Mouse (Mus musculus) C2C12 (cell line): ENCODE measurements around the gene Slc30a2. TPM values are rescaled to one million over a fixed set of nuclear protein-coding genes. Genes with fewer than 3 reads are reported as not detected.

Experiments used
- H3K27me3 ChIP-seq: one replicate; pipeline ENCODE4 v1.6.1; 2011; ENCODE audit not compliant: control insufficient read depth, insufficient read depth, insufficient read length
- H3K36me3 ChIP-seq: one replicate; pipeline ENCODE4 v1.6.1; 2011; ENCODE audit not compliant: control insufficient read depth, insufficient read depth
- H3K4me3 ChIP-seq: one replicate; pipeline ENCODE4 v1.5.1; 2011; ENCODE audit warnings: mild to moderate bottlenecking, control low read depth; ENCODE audit not compliant: poor library complexity, insufficient read depth, severe bottlenecking
- H3K79me2 ChIP-seq: one replicate; pipeline ENCODE4 v1.6.1; 2011; ENCODE audit not compliant: control insufficient read depth, insufficient read depth
- H3K79me3 ChIP-seq: one replicate; pipeline ENCODE4 v1.6.1; 2011; ENCODE audit warnings: low read depth, control low read depth
- H3ac ChIP-seq: one replicate; pipeline ENCODE3; 2011; ENCODE audit warnings: low read depth; ENCODE audit not compliant: control insufficient read depth, insufficient read length
- CEBPB ChIP-seq: IDR thresholded peaks from one replicate; pipeline ENCODE4 v1.6.1; 2011; ENCODE audit warnings: low read depth, mild to moderate bottlenecking, control low read depth, moderate library complexity
- CTCF ChIP-seq: IDR thresholded peaks from one replicate; pipeline ENCODE4 v1.5.1; 2011; ENCODE audit not compliant: control insufficient read depth, insufficient read depth, insufficient read length
- FOSL1 ChIP-seq: IDR thresholded peaks from one replicate; pipeline ENCODE4 v1.8.0; 2011; ENCODE audit warnings: mild to moderate bottlenecking, low read length; ENCODE audit not compliant: poor library complexity, insufficient read depth, severe bottlenecking
- MAX ChIP-seq: IDR thresholded peaks from one replicate; pipeline ENCODE4 v1.6.1; 2011; ENCODE audit warnings: mild to moderate bottlenecking, control low read depth
- MYOD1 ChIP-seq: IDR thresholded peaks from one replicate; pipeline ENCODE4 v1.6.1; 2011; ENCODE audit warnings: low read depth; ENCODE audit not compliant: control insufficient read depth, insufficient read length
- MYOG ChIP-seq: IDR thresholded peaks from one replicate; pipeline ENCODE4 v1.6.1; 2011; ENCODE audit not compliant: control insufficient read depth, insufficient read length; ENCODE audit errors: extremely low read depth
- USF1 ChIP-seq: IDR thresholded peaks from one replicate; pipeline ENCODE4 v1.6.1; 2011; ENCODE audit warnings: low read depth, mild to moderate bottlenecking, control low read depth, moderate library complexity
- polyA plus RNA-seq: library from polyadenylated mRNA; unstranded; fragments of >200 nt; fragmentation: generic; extraction: Trizol; gene quantifications from one replicate; pipeline ENCODE4 v1.2.1, GENCODE M21; 2012; ENCODE audit warnings: missing spikeins

Gene Slc30a2
- polyA plus RNA-seq, 1 experiment, result not detected

DNA sequence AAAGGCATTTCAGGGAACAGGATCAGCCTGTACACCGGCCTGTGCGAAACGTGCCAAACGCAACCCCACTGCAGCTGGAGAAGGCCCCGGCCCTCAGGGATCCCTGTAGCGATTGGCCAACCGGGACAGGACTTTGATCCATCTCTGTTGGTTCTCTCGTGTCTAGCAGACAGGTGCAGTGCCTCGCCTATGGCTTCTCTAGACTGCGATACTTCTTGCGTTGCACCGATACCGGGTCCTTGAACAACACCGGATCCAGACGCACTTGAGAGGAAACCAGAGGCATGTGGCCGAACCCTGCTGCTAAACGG lies 14.4 kb downstream of the Slc30a2 start:
- H3ac ChIP-seq, result no peak overlapping the region

DNA sequence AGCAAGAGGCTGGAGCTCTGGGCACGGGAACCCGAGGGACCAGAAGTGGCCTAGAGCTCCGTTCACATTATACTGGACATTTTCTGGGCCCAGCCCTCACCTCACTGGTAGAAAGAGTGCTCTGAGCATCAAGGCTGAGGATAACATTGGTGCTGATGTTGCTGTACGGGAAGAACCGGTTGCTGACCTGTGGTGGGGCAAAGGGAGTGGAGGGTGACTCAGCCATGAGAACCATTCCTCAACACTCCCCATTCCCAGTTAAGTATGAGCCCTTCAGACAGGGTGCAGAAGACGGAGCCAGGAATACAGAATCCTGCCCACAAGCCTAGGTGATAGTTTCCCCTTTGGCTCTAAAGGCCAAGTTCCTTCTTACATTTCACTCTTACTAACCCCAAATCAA lies 16.7 kb downstream of the Slc30a2 start:
- H3ac ChIP-seq, result no peak overlapping the region
- no peaks in the 10 kb centered on the region for H3K79me2 ChIP-seq
- TF ChIP-seq MYOD1, result no peak
- no peak for TF ChIP-seq MYOG
- TF ChIP-seq CTCF, result no peak
- no peak for TF ChIP-seq CEBPB
- TF ChIP-seq FOSL1, result no peak
- no peak for TF ChIP-seq MAX
- TF ChIP-seq USF1, result no peak
- H3K4me3 ChIP-seq, result no peak overlapping the region
- H3K36me3 ChIP-seq, result no peaks in the 10 kb centered on the region
- peaks cover 6% of the 10 kb centered on the region for H3K27me3 ChIP-seq
- no peaks in the 10 kb centered on the region for H3K79me3 ChIP-seq

More for the DNA sequence above, 14.4 kb downstream of the Slc30a2 start:
- H3K27me3 ChIP-seq, result peaks cover 6% of the 10 kb centered on the region
- no peaks in the 10 kb centered on the region for H3K36me3 ChIP-seq
- no peak overlapping the region for H3K4me3 ChIP-seq
- no peak for TF ChIP-seq CTCF
- TF ChIP-seq MYOD1, result no peak
- TF ChIP-seq CEBPB, result no peak
- no peaks in the 10 kb centered on the region for H3K79me2 ChIP-seq
- no peaks in the 10 kb centered on the region for H3K79me3 ChIP-seq

DNA sequence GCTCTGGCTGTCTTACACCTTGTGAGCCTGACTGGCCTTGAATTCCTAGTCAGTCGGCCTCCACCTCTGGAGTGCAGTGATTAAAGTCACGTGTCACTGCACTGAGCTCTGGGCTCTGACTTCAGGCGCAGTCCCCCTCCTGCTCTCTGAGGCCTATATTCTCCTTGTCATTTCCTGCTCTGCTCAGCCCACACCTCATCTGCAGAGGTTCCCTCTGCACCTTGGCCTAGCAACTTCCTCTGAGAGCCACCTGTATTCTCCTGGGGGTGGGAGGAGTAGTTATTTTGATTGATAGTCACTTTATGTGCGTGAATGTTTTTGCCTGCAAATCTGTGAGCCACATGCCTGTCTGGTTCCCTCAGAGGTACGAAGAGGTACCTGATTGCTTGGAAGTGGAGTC lies 18.2 kb downstream of the Slc30a2 start:
- H3K4me3 ChIP-seq, result no peak overlapping the region
- TF ChIP-seq USF1 (no peak), FOSL1 (no peak), MYOD1 (no peak), MAX (no peak), MYOG (no peak), CEBPB (no peak), CTCF (no peak)
- H3K36me3 ChIP-seq, result no peaks in the 10 kb centered on the region
- no peak overlapping the region for H3ac ChIP-seq
- H3K27me3 ChIP-seq, result peaks cover 21% of the 10 kb centered on the region
- H3K79me3 ChIP-seq, result no peaks in the 10 kb centered on the region
- no peaks in the 10 kb centered on the region for H3K79me2 ChIP-seq

GRCm38 (mm10) chr4:134362124-134362523 lies 19.1 kb downstream of the Slc30a2 start:
- H3K79me2 ChIP-seq, result no peaks in the 10 kb centered on the region
- no peaks in the 10 kb centered on the region for H3K79me3 ChIP-seq
- no peaks in the 10 kb centered on the region for H3K36me3 ChIP-seq
- no peak for TF ChIP-seq CEBPB
- TF ChIP-seq MAX, result no peak
- TF ChIP-seq FOSL1, result no peak
- no peak for TF ChIP-seq CTCF
- TF ChIP-seq USF1, result no peak
- TF ChIP-seq MYOD1, result no peak
- H3K27me3 ChIP-seq, result peaks cover 28% of the 10 kb centered on the region
- no peak overlapping the region for H3K4me3 ChIP-seq
- no peak overlapping the region for H3ac ChIP-seq

DNA sequence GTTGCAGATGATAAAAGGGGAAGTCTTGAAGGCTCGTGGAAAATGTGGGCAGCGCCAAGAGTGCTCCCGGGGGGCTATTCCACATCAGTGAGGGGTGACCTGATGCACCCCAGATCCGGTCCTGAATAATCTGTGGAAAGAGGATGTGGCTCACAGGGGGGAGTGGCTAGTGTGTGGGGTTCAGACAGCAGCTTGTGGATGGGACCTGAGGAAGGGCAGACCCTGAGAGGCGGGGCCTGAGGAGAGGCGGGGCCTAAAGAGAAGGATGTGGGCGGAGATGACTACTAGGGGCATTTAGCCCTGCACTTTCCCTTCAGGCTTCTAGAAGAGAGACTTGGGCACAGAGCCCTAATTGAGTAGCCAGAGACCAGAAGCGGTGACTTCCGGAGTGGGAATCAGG lies 19.6 kb downstream of the Slc30a2 start:
- Histone ChIP-seq H3ac (no peak overlapping the region), H3K27me3 (peaks cover 29% of the 10 kb centered on the region), H3K36me3 (no peaks in the 10 kb centered on the region), H3K79me3 (no peaks in the 10 kb centered on the region), H3K4me3 (no peak overlapping the region), H3K79me2 (no peaks in the 10 kb centered on the region)
- TF ChIP-seq CTCF (no peak), MYOD1 (no peak), USF1 (no peak), MAX (no peak), CEBPB (no peak), MYOG (no peak), FOSL1 (no peak)

GRCm38 (mm10) chr4:134365280-134365679 lies 22.3 kb downstream of the Slc30a2 start:
- Histone ChIP-seq H3K27me3 (peaks cover 51% of the 10 kb centered on the region), H3ac (no peak overlapping the region), H3K79me3 (no peaks in the 10 kb centered on the region), H3K36me3 (no peaks in the 10 kb centered on the region), H3K4me3 (no peak overlapping the region), H3K79me2 (no peaks in the 10 kb centered on the region)
- TF ChIP-seq CTCF (no peak), MYOG (no peak), MYOD1 (no peak), FOSL1 (no peak), MAX (no peak), CEBPB (no peak), USF1 (no peak)
